Mouse (Mus musculus) myocyte (in vitro differentiated cells): ENCODE data around the gene Cldn9.

ENCODE experiments used
- E2F4 ChIP-seq: IDR thresholded peaks from one replicate; pipeline ENCODE4 v1.6.1; 2011; ENCODE audit warnings: mild to moderate bottlenecking, control low read depth, moderate library complexity; ENCODE audit not compliant: insufficient read depth
- MAX ChIP-seq: IDR thresholded peaks from one replicate; pipeline ENCODE4 v1.6.1; 2011; ENCODE audit warnings: low read depth, mild to moderate bottlenecking, control low read depth
- MYOG ChIP-seq, 3 experiments: IDR thresholded peaks; one replicate each; pipeline ENCODE4 v1.6.1; 2011; ENCODE audit warnings: control low read depth in 2 of 3, low read depth in 2 of 3, mild to moderate bottlenecking in 2 of 3; ENCODE audit not compliant: insufficient read length in 2 of 3, control insufficient read depth in 1 of 3, insufficient read depth in 1 of 3
- POLR2A ChIP-seq: IDR thresholded peaks from one replicate; pipeline ENCODE4 v1.6.1; 2011; ENCODE audit warnings: low read depth, mild to moderate bottlenecking, control low read depth, moderate library complexity; ENCODE audit not compliant: insufficient read length
- REST ChIP-seq: IDR thresholded peaks from one replicate; pipeline ENCODE4 v1.6.1; 2011; ENCODE audit warnings: mild to moderate bottlenecking, control low read depth, moderate library complexity; ENCODE audit not compliant: insufficient read depth, insufficient read length
- TCF12 ChIP-seq: IDR thresholded peaks from one replicate; pipeline ENCODE4 v1.6.1; 2011; ENCODE audit warnings: mild to moderate bottlenecking, control low read depth; ENCODE audit not compliant: poor library complexity, insufficient read depth, severe bottlenecking
- USF1 ChIP-seq: IDR thresholded peaks from one replicate; pipeline ENCODE4 v1.6.1; 2011; ENCODE audit warnings: low read depth, mild to moderate bottlenecking, control low read depth, moderate library complexity

DNA sequence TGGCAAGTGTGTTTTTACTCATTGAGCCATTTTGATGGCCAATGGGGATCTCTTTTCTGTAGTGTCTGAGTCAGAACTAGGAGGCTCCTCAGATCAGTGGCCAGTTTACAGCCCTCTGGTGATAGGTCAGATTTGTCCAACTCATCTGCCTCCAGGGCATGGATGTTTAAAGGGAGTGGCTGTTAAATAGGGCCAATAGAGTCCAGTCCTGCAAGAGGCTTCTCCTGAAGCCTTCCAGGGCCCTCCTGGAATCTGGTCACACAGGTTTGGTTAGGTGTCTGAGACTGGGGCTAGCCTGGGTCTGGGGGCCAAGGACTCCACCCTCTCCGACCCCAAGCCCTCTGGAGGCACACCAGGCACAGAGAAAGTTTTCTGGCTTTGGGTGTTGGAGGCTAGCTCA is 10.7 kb upstream of the Cldn9 start:
- TF ChIP-seq MAX (no peak), TCF12 (no peak), E2F4 (no peak), REST (no peak), POLR2A (no peak), USF1 (no peak), MYOG (IDR thresholded peaks at IDR 0.05; ENCODE audit: control insufficient read depth in 1 of 3, insufficient read depth in 1 of 3, insufficient read length in 2 of 3, low read depth in 2 of 3) (no peak)
